Mouse (Mus musculus): ENCODE results near the gene Hip1r.
"Not testable (repeated sequence)": the region's sequence is repeated elsewhere in the genome, so short reads cannot be mapped to it uniquely, and the experiment has no call there.

The Hip1r gene

GRCm38 (mm10) chr5:124039602-124040001 is 66.2 kb downstream of the Hip1r start:
- DNase-seq (ENCODE audit: low read depth), result no peak

GRCm38 (mm10) chr5:124041097-124041496 is 67.7 kb downstream of the Hip1r start:
- DNase-seq (ENCODE audit: low read depth), result no peak

- DNase-seq (ENCODE audit: low read depth), result no peak
Observed at GRCm38 (mm10) chr5:124043212-124043978, 70.0 kb downstream of the Hip1r start.

- peak; percentile 54 for DNase-seq (ENCODE audit: low read depth)
Observed at GRCm38 (mm10) chr5:124043999-124044398, 70.6 kb downstream of the Hip1r start.

- no peak for DNase-seq (ENCODE audit: low read depth)
Observed at GRCm38 (mm10) chr5:124045453-124046010, 72.1 kb downstream of the Hip1r start.

- peak; percentile 95 for DNase-seq (ENCODE audit: low read depth)
Observed at GRCm38 (mm10) chr5:124046741-124047401, 73.4 kb downstream of the Hip1r start.

- DNase-seq (ENCODE audit: low read depth), result no peak
Observed at GRCm38 (mm10) chr5:124049249-124050045, 76.0 kb downstream of the Hip1r start.

GRCm38 (mm10) chr5:124050095-124051050 is 76.9 kb downstream of the Hip1r start:
- peak; percentile 90 for DNase-seq (ENCODE audit: low read depth)

GRCm38 (mm10) chr5:124051899-124052491 is 78.6 kb downstream of the Hip1r start:
- peak; percentile 98 for DNase-seq (ENCODE audit: low read depth)

GRCm38 (mm10) chr5:124052641-124053040 is 79.2 kb downstream of the Hip1r start:
- not testable (repeated sequence) for DNase-seq (ENCODE audit: low read depth)

All from 416B (cell line).